In the genomic region with DNA sequence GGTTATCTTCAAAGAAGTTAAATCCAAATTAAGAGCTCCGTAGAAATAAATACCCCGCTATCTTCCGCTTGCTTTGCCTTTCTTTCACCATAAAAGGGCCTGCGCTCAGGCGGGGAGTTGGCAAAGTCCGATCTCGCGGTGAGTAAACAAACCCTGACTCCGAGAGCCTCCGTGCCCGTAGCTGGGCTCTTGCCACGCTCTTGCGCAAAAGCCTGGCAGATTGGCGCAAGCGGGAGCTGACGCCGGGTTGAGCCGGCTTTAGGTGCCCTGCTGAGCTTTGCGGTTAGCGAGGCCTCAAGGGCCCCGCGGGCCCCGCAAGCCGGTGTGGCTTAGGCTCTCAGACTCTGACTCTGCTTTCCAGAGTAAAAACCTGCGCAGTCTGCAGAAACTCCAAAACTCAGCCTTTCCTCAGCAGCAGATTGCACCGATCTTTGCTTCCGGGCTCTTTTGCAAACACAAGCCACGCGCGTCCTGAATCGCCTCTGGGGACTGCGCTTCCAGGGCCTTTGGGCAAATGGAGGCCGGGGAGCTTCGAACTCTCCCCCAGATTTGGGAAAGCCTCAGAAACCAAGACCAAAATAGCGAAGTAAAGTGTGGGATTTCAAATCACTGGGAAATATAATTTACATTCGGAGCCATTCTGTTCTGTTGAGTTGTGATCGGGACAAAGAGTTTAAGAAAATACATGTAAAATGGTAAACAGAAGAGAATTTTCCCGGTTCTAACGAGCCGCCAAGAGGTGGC, we compare ENCODE assay signal across 8 mouse cellular contexts. TPM values are rescaled to one million over a fixed set of nuclear protein-coding genes. Genes with fewer than 3 reads are reported as not detected.
DNase-seq lines count a peak whose midpoint lies in the region; ATAC-seq and TF ChIP-seq lines count a peak whose summit lies in the region.

No protein-coding gene starts in this region.

- no peak for TF ChIP-seq CTCF in liver, adult 2 months (IDR thresholded peaks at IDR 0.05; ENCODE audit: low read depth, low read length)

- WGBS in hindbrain, embryonic 15.5 days, result under 1% methylated on average over 40 of the region's 40 CpGs
- under 1% methylated on average over 40 of the region's 40 CpGs for WGBS in liver, adult 2 months

- H3K79me2 ChIP-seq in liver, adult 2 months (ENCODE audit: control insufficient read depth, insufficient read depth, low read length), result no peaks in the 10 kb centered on the region

- H3K4me2 ChIP-seq in hindbrain, embryonic 15.5 days, result peak overlapping the region; percentile 66

- H3K4me1 ChIP-seq in brown adipose tissue, adult 24 weeks (ENCODE audit: control insufficient read depth, insufficient read depth, insufficient read length, low read length), result peaks cover 5% of the 10 kb centered on the region
- peaks cover 36% of the 10 kb centered on the region for H3K4me1 ChIP-seq in hindbrain, embryonic 15.5 days (replicated peaks)
- peaks cover 6% of the 10 kb centered on the region for H3K4me1 ChIP-seq in liver, adult 2 months (ENCODE audit: control insufficient read depth, insufficient read depth, low read length)

- no peak for ATAC-seq in hindbrain, embryonic 15.5 days (ENCODE audit: low FRiP score, low read depth)
- no peak for ATAC-seq in CD4-positive, CD25-positive, alpha-beta regulatory T cell, adult 4 months

- peak overlapping the region; percentile 50 for H3K4me3 ChIP-seq in brown adipose tissue, adult 24 weeks (ENCODE audit: insufficient read depth, low read depth, low read length)
- H3K4me3 ChIP-seq in hindbrain, embryonic 15.5 days, result peak overlapping the region; percentile 51
- peak overlapping the region; percentile 38; the same call in 1 of the 2 replicates for H3K4me3 ChIP-seq in liver, adult 2 months (ENCODE audit: insufficient read depth, low read depth, low read length)

- H3K9me3 ChIP-seq in hindbrain, embryonic 15.5 days, result no peaks in the 10 kb centered on the region

- H3K27me3 ChIP-seq in hindbrain, embryonic 15.5 days, result peaks cover 18% of the 10 kb centered on the region
- peaks cover 45% of the 10 kb centered on the region for H3K27me3 ChIP-seq in liver, adult 2 months (ENCODE audit: control insufficient read depth, insufficient read depth, low read length)

- H3K36me3 ChIP-seq in hindbrain, embryonic 15.5 days, result no peaks in the 10 kb centered on the region
- no peaks in the 10 kb centered on the region for H3K36me3 ChIP-seq in liver, adult 2 months (ENCODE audit: control insufficient read depth, insufficient read depth, low read length)

- TF ChIP-seq POLR2A in liver, adult 2 months (IDR thresholded peaks at IDR 0.05; ENCODE audit: extremely low read depth, insufficient read depth, low read length), result no peak

- H3K9ac ChIP-seq in hindbrain, embryonic 15.5 days, result peak overlapping the region; percentile 64
- peak overlapping the region; percentile 41; the same call in 1 of the 2 replicates for H3K9ac ChIP-seq in liver, adult 2 months (ENCODE audit: low read depth, low read length)

- H3K27ac ChIP-seq in brown adipose tissue, adult 24 weeks (replicated peaks; ENCODE audit: low read depth, low read length), result no peak overlapping the region
- H3K27ac ChIP-seq in hindbrain, embryonic 15.5 days (replicated peaks), result peak overlapping the region; percentile 85
- H3K27ac ChIP-seq in liver, adult 2 months (replicated peaks; ENCODE audit: insufficient read depth, low read depth, low read length), result no peak overlapping the region

- DNase-seq in Muller cell, postnatal 12 days (ENCODE audit: inconsistent ontology term), result peak; percentile 63
- peak; percentile 57 for DNase-seq in gastrocnemius, postnatal 10 days
- DNase-seq in liver, adult 2 months (ENCODE audit: extremely low read depth, low read depth, low spot score), result peak; percentile 88
- peak; percentile 57 to 63 for DNase-seq in monocyte, adult 2 months (ENCODE audit: low read depth in 1 of 2, low spot score in 2 of 2)
- DNase-seq in frontal cortex, postnatal 14 days (ENCODE audit: low spot score in 2 of 2), result no peak

RNA-seq across cellular contexts. Expression of gene Lhx1, which starts 2.6 kb away (rescaled TPM):
- 0.32 TPM in 1 of 2 replicates, not detected in the other for polyA plus RNA-seq in brown adipose tissue, adult 24 weeks (2012; ENCODE audit: insufficient read depth, insufficient read length, missing spikeins)
- total RNA-seq in gastrocnemius, postnatal 10 days (2021), result not detected
- 37.5 and 54.5 TPM in 2 replicates for polyA plus RNA-seq in hindbrain, embryonic 15.5 days (2015; fragmentation: Nextera tagmentation; extraction: Ambion mirVana)
- total RNA-seq in liver, adult 2 months (2014; rRNA removed), result not detected in 2 replicates
- polyA plus RNA-seq in liver, adult 2 months (2012; rRNA removed), result not detected in 2 replicates
- not detected for polyA plus RNA-seq in CD4-positive, CD25-positive, alpha-beta regulatory T cell, adult 4 months (2017; shearing (Covaris generic))

RNA-seq across cellular contexts. Expression of gene Aatf, which starts 9.4 kb away (rescaled TPM):
- 8.8 and 12.6 TPM in 2 replicates for polyA plus RNA-seq in brown adipose tissue, adult 24 weeks (2012; ENCODE audit: insufficient read depth, insufficient read length, missing spikeins)
- 10 to 100 TPM; 13.0 to 15.7 TPM for total RNA-seq in gastrocnemius, postnatal 10 days (2021)
- 50.8 and 53.3 TPM in 2 replicates for polyA plus RNA-seq in hindbrain, embryonic 15.5 days (2015; fragmentation: Nextera tagmentation; extraction: Ambion mirVana)
- 11.5 and 14.0 TPM in 2 replicates for total RNA-seq in liver, adult 2 months (2014; rRNA removed)
- 3.1 and 3.9 TPM in 2 replicates for polyA plus RNA-seq in liver, adult 2 months (2012; rRNA removed)
- 10 to 100 TPM; 34.6 to 46.3 TPM for polyA plus RNA-seq in CD4-positive, CD25-positive, alpha-beta regulatory T cell, adult 4 months (2017; shearing (Covaris generic))

Comparison
In these comparisons a context has a peak if more than half of its experiments do, and no peak if none do; other contexts are left out.
1. DNase-seq: peak in Muller cell, postnatal 12 days (single experiment), gastrocnemius, postnatal 10 days (single experiment), liver, adult 2 months (single experiment) and monocyte, adult 2 months (2 of 2); none in frontal cortex, postnatal 14 days (0 of 2).
2. RNA of gene Lhx1, which starts 2.6 kb away (polyA plus RNA-seq): 37.5 to 54.5 TPM in hindbrain, embryonic 15.5 days; 0.32 TPM in brown adipose tissue, adult 24 weeks, not detected in CD4-positive, CD25-positive, alpha-beta regulatory T cell, adult 4 months and not detected in liver, adult 2 months; every median in the first group is over 10 times any median in the second.
3. Peak in every context shown above with its lines, with median percentiles within 50 percentile points of each other: H3K4me3 ChIP-seq.